Mouse (Mus musculus): ENCODE data around the gene Macc1. TPM values are rescaled to one million over a fixed set of nuclear protein-coding genes. Genes with fewer than 3 reads are reported as not detected.

The Macc1 gene
- total RNA-seq, 2 experiments from 2014 or later = not detected

DNA sequence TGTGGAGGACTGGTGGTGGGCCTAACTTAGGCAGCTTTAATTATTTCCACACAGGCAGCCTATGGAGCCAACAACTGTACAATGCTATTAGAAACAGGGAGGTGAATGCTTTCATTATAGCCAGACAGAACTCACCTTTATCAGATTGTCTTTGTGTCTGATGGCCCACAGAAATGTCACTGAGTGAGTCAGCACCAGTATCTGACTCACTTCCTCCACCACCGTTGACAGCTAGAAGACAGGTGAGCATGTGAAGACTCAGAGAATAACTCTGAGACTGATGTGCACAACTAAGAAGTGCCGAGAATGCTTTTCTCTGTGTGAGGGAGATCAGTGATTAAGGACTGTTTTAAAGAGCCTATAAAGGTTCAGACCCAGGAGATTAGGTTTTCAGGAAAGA lies 73.9 kb downstream of the Macc1 start:
- DNase-seq = no peak

DNA sequence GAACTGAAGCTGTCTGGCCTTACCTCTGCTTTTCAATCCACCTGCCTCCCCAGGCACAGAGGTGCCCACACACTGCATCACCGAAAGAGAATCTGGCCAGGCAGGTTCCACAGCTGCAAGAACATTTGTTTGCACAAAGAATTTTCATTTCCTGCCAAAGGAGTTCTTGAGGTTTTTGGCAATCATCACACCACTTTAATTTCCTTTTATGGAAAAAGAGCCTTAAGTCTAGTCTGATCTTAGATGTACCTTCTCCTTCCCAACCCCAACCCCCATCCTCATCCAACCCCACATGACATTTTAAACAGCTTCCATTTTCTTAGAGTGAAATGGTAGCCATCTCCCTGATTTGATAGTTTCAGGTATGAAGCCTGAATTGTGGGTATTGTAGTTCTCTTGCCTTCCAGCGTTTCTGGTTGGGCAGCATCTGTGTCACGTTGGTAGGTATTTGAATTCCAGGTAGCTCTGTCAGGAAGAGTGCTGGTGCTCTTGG lies 76.2 kb downstream of the Macc1 start:
- no peak for DNase-seq

DNA sequence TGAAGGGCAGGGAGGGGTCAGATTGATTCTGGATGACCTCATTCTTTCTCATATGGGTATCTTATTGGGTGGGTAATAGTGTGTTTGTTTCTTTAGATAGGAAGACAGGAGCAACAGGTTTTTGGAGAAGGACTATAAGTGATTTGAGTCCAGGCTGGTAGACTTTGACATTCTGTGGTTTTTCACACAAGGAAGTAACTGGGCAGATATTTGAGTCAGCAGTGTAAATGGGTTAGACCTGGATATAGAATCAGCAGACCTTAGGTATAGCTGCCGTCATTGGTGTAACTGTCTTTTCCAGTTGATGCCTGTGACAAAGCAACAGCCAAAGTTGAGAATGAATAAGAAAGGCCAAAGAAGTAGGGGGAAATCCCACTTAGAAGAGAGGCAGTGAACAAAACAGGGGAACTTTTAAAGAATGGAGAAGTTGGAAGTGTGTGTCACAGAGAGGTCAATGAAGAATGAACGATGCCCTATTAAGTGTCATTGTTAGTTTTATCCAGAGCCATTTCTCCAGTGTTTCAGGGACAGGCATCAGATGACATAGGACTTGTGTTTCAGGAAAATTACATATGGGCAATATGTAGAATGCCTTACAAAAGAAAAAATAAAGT lies 84.1 kb downstream of the Macc1 start:
- no peak for DNase-seq

DNA sequence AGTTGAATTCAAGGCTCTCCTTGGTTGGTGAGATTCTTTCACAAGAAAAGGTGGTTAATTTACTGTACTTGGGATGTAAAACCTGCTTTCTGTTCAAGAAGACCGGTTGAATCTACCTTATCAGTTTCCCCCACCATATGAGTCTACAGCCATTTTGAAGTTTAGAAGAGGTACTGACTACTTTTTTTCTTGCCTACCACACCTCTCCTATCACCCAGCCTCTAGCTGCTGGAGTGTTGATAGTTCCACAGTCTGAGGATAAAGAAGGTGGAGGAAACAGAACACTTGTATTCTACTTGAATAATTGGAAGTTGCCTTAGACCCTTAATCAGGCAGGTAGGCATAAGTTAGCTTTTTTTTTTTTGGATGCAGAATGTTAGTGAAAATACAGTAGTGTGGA lies 88.2 kb downstream of the Macc1 start:
- no peak for DNase-seq

DNA sequence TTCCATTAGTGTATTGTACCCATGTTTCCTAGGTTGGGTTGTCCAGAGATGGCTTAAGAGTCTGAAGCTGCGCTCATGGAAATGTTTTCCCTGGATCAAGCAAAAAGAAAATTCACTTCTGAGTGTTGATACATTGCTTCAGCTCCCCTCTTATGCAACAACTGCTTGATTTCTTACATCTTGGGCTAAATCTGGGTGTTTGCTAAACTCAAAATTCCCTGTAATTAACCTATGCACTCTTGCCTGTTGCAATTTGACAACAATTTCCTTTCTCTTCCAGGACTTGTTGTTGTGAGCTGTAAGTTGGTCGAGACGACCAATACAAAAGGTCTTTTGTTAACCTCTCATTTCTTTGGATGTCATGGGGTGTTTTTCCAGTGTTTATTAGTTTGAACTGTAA lies 88.7 kb downstream of the Macc1 start:
- DNase-seq = no peak

DNA sequence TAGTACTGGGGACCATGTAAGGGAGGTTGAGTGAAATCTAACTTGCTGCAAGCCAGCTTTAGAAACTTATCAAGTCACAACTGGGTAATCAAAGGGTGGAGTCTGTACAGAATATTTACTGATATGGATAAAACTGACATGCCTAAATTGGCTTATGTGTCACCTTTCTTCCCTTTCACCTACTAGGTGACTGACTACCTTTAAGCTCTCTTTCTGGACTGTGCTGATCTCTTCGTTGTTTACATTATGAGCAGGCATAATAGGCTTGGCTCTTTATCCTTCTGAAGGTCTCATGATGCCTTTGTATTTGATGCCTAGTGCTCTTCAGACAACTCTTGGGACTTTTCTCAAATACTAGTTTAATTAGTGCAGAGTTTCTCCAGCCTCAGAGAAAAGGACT lies 90.7 kb downstream of the Macc1 start:
- DNase-seq = no peak

DNA sequence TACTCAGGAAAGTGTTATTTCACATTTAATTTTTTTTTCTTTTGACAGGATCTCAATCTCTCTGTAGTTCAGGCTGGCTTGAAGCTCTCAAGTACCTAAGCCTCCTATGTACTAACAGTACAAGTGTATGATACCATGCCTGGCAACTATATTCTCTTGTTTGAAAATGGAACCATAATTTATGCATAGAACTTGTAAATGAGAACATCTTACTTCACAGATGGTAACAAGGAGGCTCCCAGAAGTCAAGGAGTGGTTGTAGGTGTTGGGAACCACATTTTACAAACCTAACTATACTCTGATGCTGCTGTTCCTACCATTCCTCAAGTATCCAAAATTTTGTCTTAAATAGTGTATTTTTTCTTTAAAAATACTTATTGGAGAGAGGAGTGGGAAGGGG lies 96.5 kb downstream of the Macc1 start:
- no peak for DNase-seq

DNA sequence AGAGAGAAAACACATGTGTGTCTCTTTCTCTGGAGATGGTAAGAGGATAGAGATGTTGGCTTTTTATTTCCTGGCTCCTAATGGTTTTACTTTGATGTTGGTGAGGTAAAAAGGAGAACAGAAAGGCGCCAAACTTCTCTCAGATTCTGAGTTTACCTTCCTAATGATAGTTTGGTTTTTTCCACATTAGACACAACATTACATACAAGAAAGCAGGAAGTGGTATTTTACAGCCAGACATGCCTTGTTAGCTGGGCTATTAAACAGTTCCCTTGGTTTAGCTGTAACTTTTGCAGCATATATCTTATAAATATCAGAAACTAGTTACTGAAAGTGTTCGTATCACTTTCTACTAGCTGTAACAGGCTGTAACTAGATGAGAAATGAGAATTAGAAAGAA lies 96.9 kb downstream of the Macc1 start:
- no peak for DNase-seq

DNA sequence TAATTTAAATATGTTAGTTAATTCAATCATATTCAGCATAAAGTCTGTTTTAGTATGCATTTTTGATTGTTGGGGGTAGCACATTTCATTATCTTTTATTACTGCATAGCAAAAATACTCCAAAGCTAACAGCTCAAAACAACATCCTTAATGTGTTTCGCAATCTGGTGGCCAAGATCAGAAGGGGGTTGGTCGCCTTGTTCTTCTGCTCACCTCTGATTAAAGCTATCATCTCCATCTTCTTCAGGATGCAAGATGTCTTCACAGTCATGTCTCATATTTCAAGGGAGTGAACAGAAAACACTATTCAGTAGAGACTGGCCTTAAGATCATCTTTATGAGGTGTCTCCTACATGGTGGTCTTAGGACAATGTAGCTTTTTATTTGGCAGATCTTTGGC lies 97.9 kb downstream of the Macc1 start:
- DNase-seq = no peak

DNA sequence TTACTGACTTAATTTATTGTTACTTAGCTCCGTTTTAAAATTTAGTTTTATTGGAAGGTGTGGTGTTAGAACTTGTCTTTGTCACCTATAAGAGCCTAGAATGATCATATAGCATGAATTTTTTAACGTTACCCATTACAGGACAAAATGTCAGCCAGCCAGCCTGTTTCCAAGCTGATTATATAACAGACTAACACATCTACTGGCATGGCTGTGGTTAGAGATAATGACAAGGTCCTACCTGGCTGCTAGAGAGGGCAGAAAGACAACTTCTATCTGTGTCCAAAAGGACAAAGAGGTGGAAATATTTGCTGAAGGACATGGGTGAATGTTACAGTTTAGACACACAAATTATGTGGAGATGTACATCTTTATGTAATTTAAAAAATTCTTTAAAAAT lies 101.8 kb downstream of the Macc1 start:
- DNase-seq = no peak

DNA sequence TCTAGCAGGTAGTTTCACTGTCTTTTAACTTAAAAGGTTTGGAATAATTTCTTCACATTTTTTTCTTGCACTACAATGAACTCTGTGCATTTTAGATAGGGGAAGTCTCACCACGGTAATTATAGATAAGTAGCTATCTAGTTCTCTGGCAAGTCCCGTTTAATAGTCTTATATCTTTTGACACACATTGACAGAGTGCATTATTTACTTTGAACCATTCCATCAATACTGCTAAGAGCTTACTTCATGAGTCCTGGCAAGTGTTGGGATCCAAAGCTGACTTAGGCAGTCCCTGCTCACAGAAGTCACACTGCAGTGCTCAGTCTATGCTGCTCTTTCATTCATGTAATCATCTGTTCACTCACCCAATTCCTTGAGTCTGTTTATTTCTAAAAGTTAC lies 111.7 kb downstream of the Macc1 start:
- DNase-seq = no peak

DNA sequence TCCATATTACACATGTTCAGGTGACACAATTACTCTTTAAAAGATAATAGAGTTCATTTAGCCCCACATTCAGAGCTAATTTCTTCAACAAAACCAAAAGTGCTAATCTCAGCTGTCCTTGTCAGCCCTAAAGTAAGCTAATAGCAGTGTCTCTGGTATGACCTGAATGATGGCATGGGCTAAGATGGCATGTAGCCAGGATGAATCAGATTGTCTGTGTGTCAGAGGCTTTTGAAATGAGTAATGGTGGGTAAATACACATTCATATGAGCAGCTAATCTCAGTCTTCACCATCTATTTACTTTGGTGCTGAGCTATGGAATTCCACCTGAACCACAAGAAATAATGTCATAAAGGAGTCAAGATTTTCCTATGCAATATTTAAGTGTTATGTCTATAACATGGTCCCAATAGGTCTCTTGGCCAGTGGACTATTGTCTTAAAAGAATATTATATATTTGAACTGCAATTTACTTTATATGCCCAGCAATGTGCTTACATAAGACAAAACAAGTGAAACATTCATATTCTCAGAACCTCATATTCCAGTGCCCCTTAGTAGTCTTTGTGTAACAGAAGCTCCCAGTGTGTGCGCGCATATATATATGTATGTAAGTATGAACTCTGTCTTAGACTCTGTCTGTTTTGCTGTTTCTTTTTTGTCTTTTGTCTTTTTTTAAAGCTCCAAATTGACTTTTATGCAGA lies 112.3 kb downstream of the Macc1 start:
- no peak for DNase-seq

DNA sequence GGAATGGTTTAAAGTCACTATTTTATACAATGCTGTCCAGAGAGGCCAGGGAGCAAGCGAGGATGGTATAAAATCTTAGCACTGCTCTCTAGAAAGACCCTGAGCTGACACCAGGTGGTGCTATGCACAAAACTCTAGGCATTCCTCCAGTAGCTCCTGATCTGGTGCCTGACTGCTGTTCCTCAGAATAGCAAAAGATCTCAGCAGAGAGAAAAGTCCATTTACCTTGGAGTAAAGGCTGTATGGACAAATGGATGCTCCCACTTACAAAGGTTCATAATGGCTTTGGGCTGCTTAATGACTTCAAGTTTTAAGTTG lies 112.8 kb downstream of the Macc1 start:
- peak; percentile 21 to 28 for DNase-seq

DNA sequence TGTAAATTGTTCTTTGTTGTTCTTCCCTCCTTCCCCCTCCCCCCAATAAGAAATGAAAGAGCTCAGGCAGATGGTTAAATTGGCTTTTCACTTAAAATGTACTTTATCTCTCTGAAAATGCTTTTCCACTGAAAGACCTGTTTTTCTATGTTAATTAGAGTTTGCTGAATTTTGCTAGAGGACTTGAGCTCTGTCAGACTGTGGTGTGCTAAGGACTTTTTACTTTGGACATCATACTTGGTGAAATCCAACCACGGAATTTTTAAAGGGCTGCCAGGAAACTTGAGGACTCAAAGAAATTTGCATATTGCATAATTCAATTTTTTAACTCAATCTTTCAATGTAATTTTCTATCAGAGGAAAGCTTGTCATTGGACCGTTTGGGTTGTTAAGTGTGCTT lies 126.7 kb downstream of the Macc1 start:
- DNase-seq = no peak

DNA sequence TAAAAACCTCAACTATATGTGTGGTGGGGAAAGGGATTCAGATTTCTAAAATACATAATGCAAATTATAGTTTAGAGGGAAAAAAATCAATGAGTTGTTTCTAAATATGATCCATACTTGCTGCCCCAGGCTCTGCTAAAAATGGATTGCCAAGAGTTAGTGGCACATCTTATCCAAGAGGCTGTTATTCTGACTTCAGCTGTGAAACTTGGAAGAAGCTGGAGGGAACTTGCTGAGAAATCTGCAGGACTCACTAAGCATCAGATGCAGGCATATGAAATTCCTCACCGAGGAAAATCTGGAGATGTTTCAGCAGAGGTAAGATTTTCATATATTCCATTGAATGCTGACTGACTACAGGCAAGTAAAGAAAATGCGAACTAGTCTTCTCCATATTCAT lies 136.0 kb downstream of the Macc1 start:
- no peak for DNase-seq

DNA sequence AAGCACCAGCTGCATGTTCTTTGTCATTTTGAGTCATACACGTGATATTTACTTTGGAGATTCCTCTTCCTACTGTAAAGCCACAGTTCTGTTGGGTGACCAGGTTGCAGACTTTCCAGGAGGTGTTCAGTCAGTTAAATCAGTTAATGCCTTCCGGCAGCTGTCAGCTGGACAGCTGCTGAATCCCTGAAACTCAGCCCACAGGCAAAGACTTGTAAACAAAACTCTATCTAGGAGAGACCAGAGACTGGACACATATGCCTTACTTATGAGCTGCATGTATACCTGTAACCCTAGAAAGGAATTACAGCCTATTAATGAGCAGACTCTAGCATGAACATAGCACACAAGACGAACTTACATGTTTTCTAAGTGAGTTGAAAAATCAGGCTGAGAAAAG lies 137.2 kb downstream of the Macc1 start:
- no peak for DNase-seq

DNA sequence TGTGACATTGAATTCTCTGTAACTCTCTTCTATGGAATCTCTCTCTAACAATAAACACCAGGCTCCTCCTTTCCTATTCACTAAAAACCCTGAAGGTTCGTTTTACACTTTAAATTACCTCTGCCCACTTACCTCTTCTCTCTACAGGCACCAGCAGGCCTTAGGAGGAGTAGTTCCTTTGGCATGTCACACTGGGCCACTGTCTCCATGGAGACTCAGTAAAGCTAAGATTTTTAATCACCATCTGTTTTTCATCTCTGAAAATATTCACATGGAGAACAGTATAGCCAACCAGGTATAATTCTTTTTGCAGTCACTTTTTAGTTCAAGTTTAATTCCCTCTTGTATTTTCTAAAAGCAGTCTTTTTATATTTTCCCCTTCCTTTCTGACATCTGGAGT lies 140.0 kb downstream of the Macc1 start:
- DNase-seq = no peak

DNA sequence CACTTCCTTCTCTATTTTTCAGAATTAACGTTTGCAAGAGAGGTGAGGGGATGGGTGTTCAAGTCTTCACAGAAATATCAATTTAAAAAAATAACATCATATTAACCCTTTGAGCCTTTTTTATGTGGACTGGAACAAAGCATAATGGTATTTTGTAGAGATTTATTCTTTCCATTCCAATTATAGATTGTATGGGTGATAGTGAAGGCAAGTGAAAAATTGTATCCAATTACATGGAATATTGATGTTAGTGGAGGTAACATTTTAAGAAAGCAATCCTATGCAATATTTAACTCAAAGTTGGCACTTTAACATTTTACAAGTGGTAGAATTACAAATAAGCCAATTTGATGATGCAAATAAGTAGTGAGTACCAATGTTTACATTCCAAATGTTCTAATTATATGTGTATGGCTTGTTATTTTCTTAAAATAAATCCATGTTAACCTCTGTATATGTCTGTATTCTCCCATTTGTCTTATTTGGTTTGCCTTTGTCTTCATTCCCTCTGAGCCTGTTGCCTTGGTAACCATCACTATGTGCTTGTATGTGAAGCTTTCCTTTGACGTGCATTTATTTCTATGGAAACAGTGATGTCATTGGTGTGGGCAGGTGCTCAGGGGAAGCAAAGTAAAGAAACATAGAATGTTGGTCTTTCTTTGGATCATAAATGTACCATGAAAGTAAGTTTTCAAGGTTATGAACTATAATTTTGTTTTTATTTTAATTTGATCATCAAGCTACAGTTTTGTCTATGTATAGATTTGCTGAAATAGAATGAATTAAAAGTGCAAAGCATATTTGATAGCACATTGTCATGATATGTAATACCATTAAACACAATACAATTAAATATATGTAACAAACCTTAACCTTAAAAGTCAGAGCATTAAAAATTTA lies 150.2 kb downstream of the Macc1 start:
- DNase-seq = no peak

DNA sequence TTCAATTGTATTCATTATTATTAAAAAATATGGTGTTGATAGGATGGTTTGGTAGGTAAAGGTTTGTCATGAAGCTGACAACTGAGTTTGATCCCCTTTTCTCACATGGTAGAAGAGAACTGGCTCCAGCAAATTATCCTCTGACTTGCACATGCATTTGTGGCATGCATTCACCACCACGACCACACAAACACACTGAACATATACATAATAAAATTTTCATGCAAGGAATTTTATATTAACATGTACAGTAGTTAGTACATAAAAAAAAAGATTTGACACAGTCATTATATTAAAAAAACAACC lies 150.8 kb downstream of the Macc1 start:
- no peak for DNase-seq

DNA sequence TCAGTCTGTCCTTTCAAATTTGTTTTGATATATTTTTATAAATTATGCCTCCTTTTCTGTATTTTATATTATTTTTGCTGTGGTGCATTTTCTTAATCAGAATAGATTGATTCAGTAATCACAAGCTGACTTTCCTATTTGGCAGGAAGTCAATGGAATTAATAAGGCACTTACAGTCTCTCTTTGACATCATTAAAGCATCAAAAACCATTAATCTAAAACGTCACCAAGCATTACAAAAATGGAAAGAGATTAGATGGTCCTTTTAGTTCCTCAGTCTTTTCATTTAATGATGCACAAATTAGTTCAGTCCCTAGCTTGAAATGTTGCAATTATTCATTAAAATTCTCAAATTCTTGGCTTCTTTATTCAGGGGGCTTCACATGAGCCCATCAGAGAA lies 153.6 kb downstream of the Macc1 start:
- no peak for DNase-seq

DNA sequence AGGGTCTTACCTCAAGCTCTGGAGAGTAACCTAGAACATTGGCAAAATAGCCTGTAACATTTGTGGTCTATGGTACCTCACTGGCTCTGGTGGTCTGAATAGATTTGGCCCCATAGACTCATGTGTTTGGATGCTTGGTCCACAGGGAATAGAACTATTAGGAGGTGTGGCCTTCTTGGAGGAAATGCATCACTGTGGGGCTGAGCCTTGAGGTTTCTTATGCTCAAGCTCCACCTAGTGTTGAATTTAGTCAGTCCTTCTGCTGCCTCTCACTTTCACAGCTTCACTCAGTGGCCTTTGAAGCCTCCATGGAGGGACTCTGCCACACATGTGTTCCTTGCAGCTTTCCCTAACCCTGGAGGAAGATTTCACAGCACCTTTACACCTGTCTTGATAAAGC lies 156.2 kb downstream of the Macc1 start:
- DNase-seq = no peak

DNA sequence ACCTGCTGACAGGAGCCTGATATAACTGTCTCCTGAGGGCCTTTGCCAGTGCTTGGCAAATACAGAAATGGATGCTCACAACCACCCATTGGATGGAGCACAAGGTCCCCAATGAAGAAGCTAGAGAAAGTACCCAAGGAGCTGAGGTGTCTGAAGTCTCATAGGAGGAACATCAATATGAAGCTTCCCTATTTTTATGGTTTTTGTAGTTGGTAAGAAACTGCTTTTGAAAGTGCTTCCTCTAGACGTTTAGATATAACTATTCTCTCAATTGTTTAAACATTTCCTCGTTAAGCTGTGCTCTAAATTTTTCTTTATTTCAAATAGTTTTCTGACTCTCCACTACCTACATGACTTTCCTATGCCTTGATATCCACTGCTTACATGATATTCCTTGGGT lies 169.2 kb downstream of the Macc1 start:
- no peak for DNase-seq

DNA sequence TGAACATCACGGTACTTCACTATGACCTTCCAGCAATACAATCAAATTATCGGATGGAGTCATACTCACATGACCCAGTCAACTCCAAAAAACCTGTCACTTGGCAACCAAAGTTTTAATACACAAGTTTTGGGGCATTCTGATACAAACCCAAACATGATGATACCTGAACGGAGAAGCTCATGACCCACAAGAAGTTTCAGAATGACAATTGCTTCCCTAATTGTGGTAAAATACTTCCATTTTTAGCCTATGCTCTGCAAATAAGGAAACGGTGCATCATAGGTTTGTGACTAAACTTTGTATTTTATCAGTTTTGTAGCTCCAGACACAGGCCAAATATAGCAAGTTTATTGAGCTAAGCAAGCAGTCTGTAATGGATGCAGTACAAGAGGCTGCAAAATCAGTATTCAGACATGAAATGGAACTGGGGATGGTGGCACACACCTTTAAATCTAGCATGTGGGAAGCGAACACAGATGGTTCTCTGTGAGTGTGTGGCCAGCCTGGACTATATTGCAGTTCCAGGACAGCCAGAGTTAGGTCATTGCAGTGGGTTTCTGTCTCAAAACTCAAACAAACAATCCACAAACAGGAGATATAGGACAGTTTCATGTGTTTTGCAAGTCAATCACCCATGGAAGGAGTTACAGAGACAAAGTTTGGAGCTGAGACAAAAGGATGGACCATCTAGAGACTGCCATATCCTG lies 170.0 kb downstream of the Macc1 start:
- no peak for DNase-seq
